Comparison of ENCODE assay signal across 21 mouse cellular contexts in the genomic region with DNA sequence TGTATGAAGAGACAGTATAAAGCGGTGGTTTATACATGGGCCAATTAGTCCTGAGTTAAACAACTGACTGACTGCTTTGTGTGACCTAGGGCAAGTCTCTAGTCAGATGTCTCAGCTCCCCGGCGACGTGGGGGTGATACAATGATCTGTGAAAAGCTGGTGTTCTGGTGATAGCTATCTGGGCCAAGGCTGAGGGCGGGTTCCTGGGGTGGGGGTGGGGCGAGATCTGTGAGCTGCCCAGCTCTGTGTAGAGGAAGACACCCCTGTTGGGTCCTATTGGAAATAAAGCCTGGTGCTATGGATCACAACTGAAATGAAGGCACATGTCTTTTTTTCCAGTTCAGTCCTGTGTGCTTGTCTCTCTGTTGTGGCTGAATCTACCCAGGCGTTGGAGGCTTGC. TPM values are rescaled to one million over a fixed set of nuclear protein-coding genes. Genes with fewer than 3 reads are reported as not detected.
DNase-seq lines count a peak whose midpoint lies in the region; ATAC-seq lines count a peak whose summit lies in the region.
"Had no signal": no experiment of that assay in that cellular context is flagged by ENCODE, and none has a peak within 500 bp of the region (broad histone marks: within the 10 kb centered on the region; RNA-seq: fewer than 3 reads in every experiment).

No protein-coding gene starts in this region.

- peaks cover 41% of the 10 kb centered on the region for H3K27me3 ChIP-seq in heart, embryonic 10.5 days (ENCODE audit: insufficient read depth, poor library complexity, severe bottlenecking)
- peaks cover 20% of the 10 kb centered on the region for H3K27me3 ChIP-seq in heart, embryonic 11.5 days (ENCODE audit: control insufficient read depth, insufficient read depth, low read length)
- peaks cover 24% of the 10 kb centered on the region for H3K27me3 ChIP-seq in neural tube, embryonic 12.5 days (replicated peaks)

- H3K4me3 ChIP-seq in heart, embryonic 10.5 days = no peak overlapping the region
- H3K4me3 ChIP-seq in heart, embryonic 11.5 days (ENCODE audit: low read depth, low read length) = no peak overlapping the region
- H3K4me3 ChIP-seq in neural tube, embryonic 12.5 days = no peak overlapping the region
- H3K4me3 ChIP-seq: forebrain, embryonic 10.5 days; hindbrain, embryonic 12.5 days; hindbrain, embryonic 15.5 days; intestine, embryonic 15.5 days had no signal

- H3K4me2 ChIP-seq in heart, embryonic 11.5 days = no peak overlapping the region
- H3K4me2 ChIP-seq in neural tube, embryonic 12.5 days (replicated peaks) = no peak overlapping the region
- H3K4me2 ChIP-seq: hindbrain, embryonic 12.5 days; hindbrain, embryonic 15.5 days; intestine, embryonic 15.5 days had no signal

- 31% methylated on average over 7 of the region's 7 CpGs for WGBS in heart, embryonic 10.5 days
- WGBS in heart, embryonic 11.5 days (ENCODE audit: insufficient replicate concordance) = 28% methylated on average over 7 of the region's 7 CpGs
- WGBS in neural tube, embryonic 12.5 days = 18% methylated on average over 7 of the region's 7 CpGs

- peak; percentile 52 for DNase-seq in CD4-positive, CD25-positive, alpha-beta regulatory T cell, adult 2 months (ENCODE audit: low read depth, low spot score)
- peak; percentile 51 for DNase-seq in heart, embryonic 10.5 days (ENCODE audit: low spot score)
- DNase-seq in neural tube, embryonic 10.5 days (ENCODE audit: extremely low spot score, low spot score) = no peak
- DNase-seq in ovary, postnatal 36 days (ENCODE audit: low spot score) = no peak
- DNase-seq in spleen, postnatal 14 days (ENCODE audit: low spot score in 2 of 2) = no peak
- DNase-seq: adrenal gland, adult 2 months; adrenal gland, postnatal 14 days; cerebellum, adult 11 months; cerebellum, adult 2 months; cerebellum, adult 9-11 months; cerebellum, postnatal 25 days; gastrocnemius, postnatal 25 days; heart, adult 18-20 months had no signal

- H3K9ac ChIP-seq in heart, embryonic 11.5 days (ENCODE audit: low read depth, low read length) = no peak overlapping the region
- no peak overlapping the region for H3K9ac ChIP-seq in neural tube, embryonic 12.5 days
- H3K9ac ChIP-seq: hindbrain, embryonic 12.5 days; hindbrain, embryonic 15.5 days; intestine, embryonic 15.5 days had no signal

- H3K36me3 ChIP-seq in heart, embryonic 10.5 days = no peaks in the 10 kb centered on the region
- H3K36me3 ChIP-seq in heart, embryonic 11.5 days (ENCODE audit: control insufficient read depth, insufficient read depth, low read length) = no peaks in the 10 kb centered on the region
- H3K36me3 ChIP-seq in neural tube, embryonic 12.5 days = no peaks in the 10 kb centered on the region
- H3K36me3 ChIP-seq: forebrain, embryonic 10.5 days; hindbrain, embryonic 12.5 days; hindbrain, embryonic 15.5 days; intestine, embryonic 15.5 days had no signal

- peak overlapping the region; percentile 36; the same call in 1 of the 2 replicates for H3K27ac ChIP-seq in heart, embryonic 10.5 days
- no peak overlapping the region for H3K27ac ChIP-seq in heart, embryonic 11.5 days (ENCODE audit: low read depth, low read length)
- no peak overlapping the region for H3K27ac ChIP-seq in neural tube, embryonic 12.5 days
- H3K27ac ChIP-seq: forebrain, embryonic 10.5 days; hindbrain, embryonic 12.5 days; hindbrain, embryonic 15.5 days; intestine, embryonic 15.5 days had no signal

- ATAC-seq in CD4-positive, CD25-positive, alpha-beta regulatory T cell, adult 4 months = no peak
- ATAC-seq in heart, embryonic 11.5 days (replicated peaks; ENCODE audit: insufficient number of reproducible peaks, low FRiP score, low TSS enrichment) = no peak
- ATAC-seq in neural tube, embryonic 12.5 days (ENCODE audit: low FRiP score, low read depth) = 0 out of 2 replicates have a peak, but pooled peaks have one; percentile 22
- ATAC-seq: forebrain, embryonic 14.5 days; intestine, embryonic 15.5 days had no signal

- peaks cover 12% of the 10 kb centered on the region for H3K4me1 ChIP-seq in heart, embryonic 10.5 days
- H3K4me1 ChIP-seq in heart, embryonic 11.5 days (ENCODE audit: control insufficient read depth, insufficient read depth, low read length) = no peaks in the 10 kb centered on the region
- peaks cover 12% of the 10 kb centered on the region for H3K4me1 ChIP-seq in neural tube, embryonic 12.5 days

- no peaks in the 10 kb centered on the region for H3K9me3 ChIP-seq in heart, embryonic 10.5 days
- H3K9me3 ChIP-seq in heart, embryonic 11.5 days (replicated peaks; ENCODE audit: control insufficient read depth, low read length) = no peaks in the 10 kb centered on the region
- H3K9me3 ChIP-seq in neural tube, embryonic 12.5 days = no peaks in the 10 kb centered on the region
- H3K9me3 ChIP-seq: forebrain, embryonic 10.5 days; hindbrain, embryonic 12.5 days; hindbrain, embryonic 15.5 days; intestine, embryonic 15.5 days had no signal

RNA-seq across cellular contexts. Expression of gene Plagl1, which starts 3.2 kb away (rescaled TPM):
- polyA plus RNA-seq in CD4-positive, CD25-positive, alpha-beta regulatory T cell, adult 4 months (2017; shearing (Covaris generic)) = 1 to 10 TPM; 2.4 to 2.7 TPM
- polyA plus RNA-seq in heart, embryonic 10.5 days (2016; fragmentation: Nextera tagmentation; extraction: Ambion mirVana) = 206 and 245 TPM in 2 replicates
- polyA plus RNA-seq in heart, embryonic 11.5 days (2014; fragmentation: Nextera tagmentation; extraction: Ambion mirVana) = 277 and 328 TPM in 2 replicates
- 72.0 and 83.7 TPM in 2 replicates for polyA plus RNA-seq in neural tube, embryonic 12.5 days (2016; fragmentation: Nextera tagmentation; extraction: Ambion mirVana)

RNA-seq across cellular contexts. Expression of gene Sf3b5, which starts 58.3 kb away (rescaled TPM):
- polyA plus RNA-seq in CD4-positive, CD25-positive, alpha-beta regulatory T cell, adult 4 months (2017; shearing (Covaris generic)) = 10 to 100 TPM; 35.2 to 36.0 TPM
- 39.0 and 42.9 TPM in 2 replicates for polyA plus RNA-seq in heart, embryonic 10.5 days (2016; fragmentation: Nextera tagmentation; extraction: Ambion mirVana)
- polyA plus RNA-seq in heart, embryonic 11.5 days (2014; fragmentation: Nextera tagmentation; extraction: Ambion mirVana) = 37.6 and 37.9 TPM in 2 replicates
- 30.4 and 31.2 TPM in 2 replicates for polyA plus RNA-seq in neural tube, embryonic 12.5 days (2016; fragmentation: Nextera tagmentation; extraction: Ambion mirVana)

Comparison
In these comparisons a context has a peak if more than half of its experiments do, and no peak if none do; other contexts are left out.
1. DNase-seq: peak in CD4-positive, CD25-positive, alpha-beta regulatory T cell, adult 2 months (single experiment) and heart, embryonic 10.5 days (single experiment); none in neural tube, embryonic 10.5 days (single experiment), ovary, postnatal 36 days (single experiment) and spleen, postnatal 14 days (0 of 2).
2. RNA of gene Plagl1, which starts 3.2 kb away (polyA plus RNA-seq): 277 to 328 TPM in heart, embryonic 11.5 days, 206 to 245 TPM in heart, embryonic 10.5 days and 72.0 to 83.7 TPM in neural tube, embryonic 12.5 days; 2.4 to 2.7 TPM in CD4-positive, CD25-positive, alpha-beta regulatory T cell, adult 4 months; every median in the first group is over 10 times any median in the second.